Mouse (Mus musculus): ENCODE measurements at regions not wholly inside any gene's neighbourhood (a gene's known extent, or its start where the extent isn't known, plus 50 kb on each side); places are given as distances from the start of the nearest gene placed in this dataset.

DNA sequence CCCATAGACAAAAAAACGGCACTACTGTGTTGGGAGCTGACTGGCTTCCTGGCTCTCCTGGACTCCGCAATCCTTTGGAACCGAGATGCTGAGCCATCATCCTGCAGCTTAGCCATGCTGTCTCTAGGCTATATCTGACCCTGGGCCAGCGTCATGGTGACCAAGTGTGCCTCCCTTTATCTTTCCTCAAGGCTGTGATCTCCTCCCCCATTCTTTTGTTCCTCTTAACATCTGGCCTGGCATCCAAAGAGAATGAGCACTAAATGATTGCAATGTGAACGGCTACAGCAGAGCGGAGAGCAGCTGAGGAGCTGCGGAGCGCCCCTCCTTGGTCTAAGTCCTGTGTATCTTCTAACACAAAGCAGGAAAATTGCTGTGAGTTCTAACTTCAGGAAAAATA, 67.2 kb upstream of the Slc22a12 start:
- no peak overlapping the region; the same call in 1 of the 2 replicates for H3K9ac ChIP-seq (replicated peaks)

GRCm38 (mm10) chr19:6607501-6607900, 64.7 kb upstream of the Slc22a12 start:
- no peaks in the 10 kb centered on the region; the same call in 1 of the 2 replicates for H3K27me3 ChIP-seq
- 94% methylated on average over 2 of the region's 2 CpGs for WGBS
- no peaks in the 10 kb centered on the region for H3K36me3 ChIP-seq
- H3K27ac ChIP-seq (replicated peaks): no peak overlapping the region
- peaks cover 14% of the 10 kb centered on the region for H3K4me1 ChIP-seq
- no peak overlapping the region for H3K9ac ChIP-seq (replicated peaks)
- H3K4me3 ChIP-seq: no peak overlapping the region
- H3K4me2 ChIP-seq (replicated peaks): no peak overlapping the region
- no peak for ATAC-seq (ENCODE audit: low FRiP score, low read depth)
- H3K9me3 ChIP-seq: no peaks in the 10 kb centered on the region

More for the DNA sequence above, 67.2 kb upstream of the Slc22a12 start:
- no peaks in the 10 kb centered on the region for H3K27me3 ChIP-seq
- H3K36me3 ChIP-seq: no peaks in the 10 kb centered on the region
- H3K27ac ChIP-seq (replicated peaks): no peak overlapping the region
- ATAC-seq (ENCODE audit: low FRiP score, low read depth): no peak
- no peak overlapping the region; the same call in 1 of the 2 replicates for H3K4me2 ChIP-seq (replicated peaks)
- 30% methylated on average over 8 of the region's 8 CpGs for WGBS
- H3K4me3 ChIP-seq: no peak overlapping the region
- 0 out of 2 replicates have a peak, but pooled peaks cover 3% of the 10 kb centered on the region for H3K9me3 ChIP-seq
- H3K4me1 ChIP-seq: peaks cover 14% of the 10 kb centered on the region

DNA sequence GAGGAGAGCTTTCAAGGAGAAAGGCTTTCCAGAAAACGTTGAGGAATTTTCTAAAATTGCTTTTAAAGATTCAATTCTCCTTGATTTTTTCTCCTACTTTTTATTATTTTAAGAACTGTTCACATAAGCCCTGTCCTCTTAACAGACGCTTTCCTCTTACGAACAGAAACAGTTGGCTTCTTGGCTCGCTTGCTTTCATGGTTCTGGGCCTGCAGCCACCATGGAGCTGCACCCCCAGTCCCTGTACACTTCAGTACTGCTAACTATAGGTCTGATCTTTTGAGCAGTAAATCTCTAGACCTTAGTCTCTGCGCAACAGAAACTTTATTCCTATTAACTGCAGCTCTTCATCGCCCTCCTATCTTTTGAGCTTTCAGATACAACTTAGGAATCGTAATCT, 63.8 kb upstream of the Slc22a12 start:
- H3K4me3 ChIP-seq: no peak overlapping the region
- no peak for ATAC-seq (ENCODE audit: low FRiP score, low read depth)
- H3K4me2 ChIP-seq (replicated peaks): no peak overlapping the region
- no peaks in the 10 kb centered on the region for H3K9me3 ChIP-seq
- H3K9ac ChIP-seq (replicated peaks): no peak overlapping the region
- H3K4me1 ChIP-seq: peaks cover 14% of the 10 kb centered on the region
- no peak overlapping the region for H3K27ac ChIP-seq (replicated peaks)
- 90% methylated on average over 7 of the region's 7 CpGs for WGBS
- no peaks in the 10 kb centered on the region for H3K36me3 ChIP-seq
- no peaks in the 10 kb centered on the region; the same call in 1 of the 2 replicates for H3K27me3 ChIP-seq

GRCm38 (mm10) chr19:6604702-6605101, 61.9 kb upstream of the Slc22a12 start:
- Histone ChIP-seq H3K9ac (replicated peaks) (no peak overlapping the region), H3K27ac (replicated peaks) (no peak overlapping the region), H3K4me3 (no peak overlapping the region), H3K4me1 (peaks cover 3% of the 10 kb centered on the region), H3K36me3 (no peaks in the 10 kb centered on the region), H3K4me2 (replicated peaks) (no peak overlapping the region), H3K27me3 (no peaks in the 10 kb centered on the region; the same call in 1 of the 2 replicates), H3K9me3 (no peaks in the 10 kb centered on the region)
- ATAC-seq (ENCODE audit: low FRiP score, low read depth): no peak
- 61% methylated on average over 8 of the region's 8 CpGs for WGBS

DNA sequence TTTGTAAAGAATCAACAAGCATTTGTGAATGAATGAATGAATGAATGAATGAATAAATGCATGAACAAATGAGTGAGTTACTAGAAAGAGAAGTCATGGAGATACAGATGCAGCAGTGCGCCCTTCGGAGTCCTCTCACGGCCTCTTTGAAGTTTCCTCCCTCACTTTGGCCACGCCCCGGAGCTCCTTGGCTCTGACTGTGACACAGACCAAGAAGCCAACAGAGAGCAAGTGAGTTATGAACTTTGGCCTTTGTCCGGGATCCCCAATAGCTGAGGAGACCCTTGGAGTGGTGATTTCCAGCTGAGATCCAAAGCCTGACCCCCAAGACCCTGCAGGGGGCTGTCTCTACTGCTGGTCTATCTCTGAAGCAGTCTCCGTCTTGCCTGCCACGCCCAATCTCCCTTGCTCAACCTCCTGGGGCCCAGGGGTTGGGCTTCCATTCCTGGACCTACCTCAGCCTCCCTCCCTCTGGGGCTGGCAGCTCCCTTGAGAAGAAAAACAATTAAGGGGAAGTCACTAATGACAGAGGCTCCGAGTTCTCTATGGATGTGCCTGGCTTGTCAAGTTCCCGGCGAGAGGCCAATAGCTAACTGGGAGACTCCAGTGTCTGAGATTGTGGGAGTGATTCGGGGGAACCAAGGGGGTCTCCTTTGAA, 58.2 kb upstream of the Slc22a12 start:
- WGBS: 49% methylated on average over 12 of the region's 12 CpGs
- Histone ChIP-seq H3K36me3 (no peaks in the 10 kb centered on the region), H3K4me2 (replicated peaks) (no peak overlapping the region), H3K27ac (replicated peaks) (no peak overlapping the region), H3K9me3 (no peaks in the 10 kb centered on the region), H3K9ac (replicated peaks) (no peak overlapping the region), H3K4me3 (no peak overlapping the region), H3K27me3 (no peaks in the 10 kb centered on the region; the same call in 1 of the 2 replicates), H3K4me1 (no peaks in the 10 kb centered on the region; the same call in 1 of the 2 replicates)
- ATAC-seq (ENCODE audit: low FRiP score, low read depth): no peak

DNA sequence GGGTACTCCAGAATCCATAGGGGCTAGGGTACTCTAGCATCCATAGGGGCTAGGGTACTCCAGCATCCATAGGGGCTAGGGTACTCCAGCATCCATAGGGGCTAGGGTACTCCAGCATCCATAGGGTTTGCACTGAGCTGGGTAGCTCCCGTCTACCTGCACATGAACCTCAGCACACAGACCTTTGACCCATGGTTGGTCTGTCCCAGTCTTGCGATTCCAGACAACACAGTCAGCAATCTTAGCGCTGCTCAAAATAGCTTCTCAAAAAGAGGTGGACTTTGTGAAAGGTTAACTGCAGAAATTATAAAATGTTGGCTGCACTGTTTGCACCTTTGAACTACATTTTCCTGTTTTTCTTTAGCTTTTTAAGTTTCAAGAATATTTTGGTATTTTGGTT, 56.4 kb upstream of the Slc22a12 start:
- Histone ChIP-seq H3K36me3 (no peaks in the 10 kb centered on the region), H3K4me3 (no peak overlapping the region), H3K4me1 (no peaks in the 10 kb centered on the region; the same call in 1 of the 2 replicates), H3K4me2 (replicated peaks) (no peak overlapping the region), H3K9me3 (no peaks in the 10 kb centered on the region), H3K9ac (replicated peaks) (no peak overlapping the region), H3K27ac (replicated peaks) (no peak overlapping the region), H3K27me3 (no peaks in the 10 kb centered on the region)
- ATAC-seq (ENCODE audit: low FRiP score, low read depth): no peak
- 92% methylated on average over 3 of the region's 3 CpGs for WGBS

DNA sequence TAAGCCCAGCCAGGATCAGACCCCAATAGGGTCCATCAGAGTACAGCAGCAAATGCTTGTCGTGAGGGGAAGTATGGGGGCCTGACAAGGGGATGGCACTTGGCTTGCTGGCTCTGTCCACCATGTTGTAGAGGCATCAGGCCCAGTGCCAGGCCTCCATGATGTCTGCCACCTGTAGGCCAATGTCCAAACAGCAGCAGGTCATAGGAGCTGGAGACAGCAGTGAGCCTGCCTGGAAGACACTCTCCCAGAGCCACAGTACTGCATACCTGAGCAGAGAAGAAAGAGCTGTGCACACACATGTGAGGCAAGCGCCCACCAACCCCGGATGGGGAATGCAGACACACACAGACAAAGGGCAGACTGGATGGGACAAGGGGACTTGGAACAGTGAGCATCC, 55.4 kb upstream of the Slc22a12 start:
- Histone ChIP-seq H3K4me2 (replicated peaks) (no peak overlapping the region), H3K36me3 (no peaks in the 10 kb centered on the region), H3K27me3 (no peaks in the 10 kb centered on the region), H3K4me3 (no peak overlapping the region), H3K9me3 (no peaks in the 10 kb centered on the region), H3K27ac (replicated peaks) (no peak overlapping the region), H3K9ac (replicated peaks) (no peak overlapping the region), H3K4me1 (no peaks in the 10 kb centered on the region; the same call in 1 of the 2 replicates)
- no peak for ATAC-seq (ENCODE audit: low FRiP score, low read depth)
- WGBS: 86% methylated on average over 3 of the region's 3 CpGs

DNA sequence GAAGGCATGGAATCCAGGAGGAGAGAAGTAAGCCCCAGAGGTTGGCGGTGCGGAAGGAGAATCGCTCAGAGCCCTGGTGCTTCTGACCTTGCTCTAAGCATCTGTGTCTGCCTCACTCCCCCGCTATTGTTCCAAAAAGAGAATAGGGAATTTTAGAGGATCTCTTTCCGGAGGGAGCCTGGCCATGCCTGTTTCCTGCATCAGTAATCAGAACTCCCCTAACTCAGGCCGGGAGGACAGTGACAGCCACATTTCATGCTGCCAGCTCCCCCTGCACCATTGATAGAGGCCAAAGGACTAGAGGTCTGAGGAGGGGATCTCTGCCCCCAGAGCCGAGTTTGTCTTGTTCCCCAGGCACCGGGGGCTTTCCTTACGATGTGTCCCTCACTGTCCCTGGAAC, 53.0 kb upstream of the Slc22a12 start:
- Histone ChIP-seq H3K9me3 (no peaks in the 10 kb centered on the region), H3K9ac (replicated peaks) (no peak overlapping the region), H3K27ac (replicated peaks) (no peak overlapping the region), H3K4me1 (no peaks in the 10 kb centered on the region), H3K4me3 (no peak overlapping the region), H3K4me2 (replicated peaks) (no peak overlapping the region), H3K36me3 (no peaks in the 10 kb centered on the region), H3K27me3 (no peaks in the 10 kb centered on the region)
- no peak for ATAC-seq (ENCODE audit: low FRiP score, low read depth)
- WGBS: 44% methylated on average over 9 of the region's 9 CpGs

Data from midbrain, embryonic 12.5 days (tissue).